Mouse (Mus musculus): ENCODE data around the gene Zbtb16.

GRCm38 (mm10) chr9:48715042-48715441, 121.0 kb downstream of the Zbtb16 start:
- TF ChIP-seq CTCF (conservative IDR thresholded peaks at IDR 0.05 in 1 of 2, IDR thresholded peaks at IDR 0.05 in 1 of 2; ENCODE audit: low read depth in 2 of 2, low read length in 2 of 2) (no peak), POLR2A (IDR thresholded peaks at IDR 0.05; ENCODE audit: low read depth, low read length) (no peak), MYC (IDR thresholded peaks at IDR 0.05; ENCODE audit: low read depth, low read length) (no peak), EP300 (IDR thresholded peaks at IDR 0.05; ENCODE audit: low read length) (no peak), TCF12 (IDR thresholded peaks at IDR 0.05; ENCODE audit: low read depth, low read length) (no peak), CHD2 (IDR thresholded peaks at IDR 0.05; ENCODE audit: low read length) (no peak), ZKSCAN1 (IDR thresholded peaks at IDR 0.05; ENCODE audit: borderline replicate concordance, low read depth, low read length) (no peak), SMC3 (IDR thresholded peaks at IDR 0.05; ENCODE audit: low read depth, low read length) (no peak), MAX (IDR thresholded peaks at IDR 0.05; ENCODE audit: low read length) (no peak), CHD1 (IDR thresholded peaks at IDR 0.05; ENCODE audit: low read depth, low read length) (no peak), NRF1 (IDR thresholded peaks at IDR 0.05; ENCODE audit: low read depth, low read length) (no peak)
